Mouse (Mus musculus) kidney, embryonic 16.5 days (tissue): ENCODE data around the gene Prkg2. TPM values are rescaled to one million over a fixed set of nuclear protein-coding genes. Genes with fewer than 3 reads are reported as not detected.

ENCODE experiments used
- ATAC-seq: fragments of 200-750 bp; cut with Nextera tagmentation; 2 replicates; pipeline ENCODE4 v1.8.0; 2017; ENCODE audit warnings: moderate TSS enrichment; ENCODE audit not compliant: low FRiP score, low TSS enrichment
- H3K27ac ChIP-seq: fragments of 300-500 bp; sonication (generic); 2 replicates; pipeline ENCODE4 v1.5.1; 2014; ENCODE audit warnings: low read length
- H3K27me3 ChIP-seq: fragments of 300-500 bp; sonication (generic); 2 replicates; pipeline ENCODE4 v1.6.1; 2014; ENCODE audit warnings: low read length, control low read depth, mixed read lengths; ENCODE audit not compliant: insufficient read depth
- H3K36me3 ChIP-seq: fragments of 300-500 bp; sonication (generic); 2 replicates; pipeline ENCODE4 v1.6.1; 2014; ENCODE audit warnings: low read length, control low read depth, mixed read lengths; ENCODE audit not compliant: insufficient read depth
- H3K4me1 ChIP-seq: fragments of 300-500 bp; sonication (generic); 2 replicates; pipeline ENCODE4 v1.6.1; 2014; ENCODE audit warnings: low read length, control low read depth, mixed read lengths; ENCODE audit not compliant: insufficient read depth
- H3K4me2 ChIP-seq: fragments of 300-500 bp; sonication (generic); replicated peaks from 2 replicates; pipeline ENCODE4 v1.6.1; 2014; ENCODE audit warnings: low read depth, low read length
- H3K4me3 ChIP-seq: fragments of 300-500 bp; sonication (generic); 2 replicates; pipeline ENCODE4 v1.5.1; 2014; ENCODE audit warnings: mild to moderate bottlenecking, low read length
- H3K9ac ChIP-seq: fragments of 300-500 bp; sonication (generic); replicated peaks from 2 replicates; pipeline ENCODE4 v1.6.1; 2014; ENCODE audit warnings: low read length
- H3K9me3 ChIP-seq: fragments of 300-500 bp; sonication (generic); 2 replicates; pipeline ENCODE4 v1.6.1; 2016; ENCODE audit warnings: low read length, control low read depth
- WGBS: fragments of 180-500 bp; shearing (Covaris S2); extraction: QIAGEN DNeasy Blood & Tissue Kit; methylation state at CpG from one replicate; pipeline ENCODE4 v1.1.7; 2014; 5-methylcytosine and 5-hydroxymethylcytosine counted together
- polyA plus RNA-seq: library from polyadenylated mRNA; unstranded; fragments of >200 nt; fragmentation: Nextera tagmentation; extraction: Ambion mirVana; gene quantifications from 2 replicates; pipeline ENCODE4 v1.2.1, GENCODE M21; 2015

Prkg2 gene
- polyA plus RNA-seq, 1 experiment from 2014 or later = 2.4 TPM

DNA sequence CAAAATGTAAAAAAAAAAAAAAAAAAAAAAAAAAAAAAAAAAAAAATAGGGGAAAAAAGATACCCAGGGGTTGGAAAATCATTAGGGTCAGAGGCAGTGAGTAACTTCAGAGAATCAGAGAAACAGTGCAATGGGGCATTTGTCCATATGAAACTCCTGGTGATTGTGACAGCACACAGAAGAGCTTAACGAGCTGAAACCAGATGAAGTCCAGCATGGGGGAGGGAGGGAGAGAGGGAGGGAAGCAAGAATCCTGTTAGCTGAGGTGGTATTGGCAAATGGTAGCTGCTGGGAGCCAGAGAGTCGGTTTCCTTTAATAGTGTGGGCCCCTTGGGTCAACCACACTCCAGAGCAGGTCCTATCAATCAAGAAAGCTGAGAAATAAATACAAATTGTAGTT, 100.5 kb downstream of the Prkg2 start:
- no peak for ATAC-seq
- H3K4me3 ChIP-seq = no peak overlapping the region
- no peak overlapping the region for H3K9ac ChIP-seq
- no peak overlapping the region for H3K27ac ChIP-seq
- peaks cover 12% of the 10 kb centered on the region; the same call in 1 of the 2 replicates for H3K4me1 ChIP-seq
- no peaks in the 10 kb centered on the region for H3K9me3 ChIP-seq
- no peaks in the 10 kb centered on the region for H3K27me3 ChIP-seq
- H3K36me3 ChIP-seq = no peaks in the 10 kb centered on the region
- 22% methylated on average over 2 of the region's 2 CpGs for WGBS
- no peak overlapping the region for H3K4me2 ChIP-seq

DNA sequence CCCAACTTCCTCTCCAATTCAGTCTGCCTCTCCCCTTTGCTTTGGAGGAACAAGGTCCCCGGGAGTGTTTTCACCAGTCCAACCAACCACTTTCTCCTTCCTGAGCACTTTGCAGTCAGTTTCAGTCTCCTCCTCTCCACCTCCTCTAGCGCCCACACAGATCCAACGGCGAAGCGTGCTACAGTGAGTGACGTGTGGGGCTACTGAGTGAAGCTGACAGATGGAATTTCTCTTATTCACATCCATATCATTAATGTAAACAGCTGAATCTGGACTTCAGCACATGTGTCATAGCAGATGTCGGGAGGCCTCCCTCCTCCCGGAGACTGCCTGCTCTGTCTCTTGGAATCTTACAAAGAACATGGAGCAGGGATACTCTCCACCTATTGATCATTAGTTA, 101.2 kb downstream of the Prkg2 start:
- 43% methylated on average over 8 of the region's 8 CpGs for WGBS
- no peaks in the 10 kb centered on the region for H3K36me3 ChIP-seq
- H3K27ac ChIP-seq = no peak overlapping the region
- no peak overlapping the region for H3K9ac ChIP-seq
- no peaks in the 10 kb centered on the region for H3K9me3 ChIP-seq
- H3K27me3 ChIP-seq = no peaks in the 10 kb centered on the region
- peak; percentile 57; the same call in 1 of the 2 replicates for ATAC-seq
- no peak overlapping the region for H3K4me3 ChIP-seq
- peaks cover 11% of the 10 kb centered on the region; the same call in 1 of the 2 replicates for H3K4me1 ChIP-seq
- peak overlapping the region; percentile 23 for H3K4me2 ChIP-seq

DNA sequence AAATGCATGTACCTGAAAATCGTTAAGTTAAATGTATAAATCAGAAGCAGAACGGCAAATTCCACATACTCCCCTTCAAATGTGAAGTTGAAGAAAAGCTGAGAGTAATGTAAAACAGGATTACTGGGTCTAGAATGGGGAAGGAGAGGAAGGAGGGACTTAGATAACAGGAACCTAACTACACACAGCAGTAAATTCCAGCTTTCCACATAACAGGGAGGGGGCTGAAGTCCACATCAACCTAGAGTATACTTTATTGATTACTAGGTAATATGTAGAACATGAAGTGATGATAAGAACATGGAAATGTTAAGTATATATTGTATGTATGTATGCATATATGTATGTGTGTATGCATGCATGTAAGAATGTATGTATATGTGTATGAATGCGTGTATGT, 114.2 kb downstream of the Prkg2 start:
- H3K27me3 ChIP-seq = no peaks in the 10 kb centered on the region
- 85% methylated on average over 3 of the region's 3 CpGs for WGBS

DNA sequence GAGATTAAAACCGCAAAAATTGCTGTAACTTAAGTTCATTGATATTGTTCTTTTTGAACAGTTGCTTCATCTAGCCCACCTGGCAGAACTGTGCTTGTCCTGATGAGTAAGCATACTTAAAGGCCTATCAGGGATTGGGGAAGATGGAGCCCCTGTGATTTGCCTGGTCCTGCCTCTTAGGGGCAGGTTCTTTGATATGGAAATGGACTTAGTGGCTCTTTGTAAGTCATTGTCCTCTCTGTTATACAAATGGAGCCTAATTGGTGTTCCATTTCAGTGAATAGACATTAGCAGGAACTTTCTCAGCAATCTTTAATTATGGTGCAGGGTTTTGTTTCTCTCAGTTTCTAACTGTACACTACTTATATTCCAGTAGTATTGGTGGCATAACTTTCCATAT, 115.5 kb downstream of the Prkg2 start:
- WGBS = 69% methylated on average over 1 of the region's 1 CpGs

More for the DNA sequence above, 114.2 kb downstream of the Prkg2 start:
- H3K36me3 ChIP-seq = no peaks in the 10 kb centered on the region
- H3K27ac ChIP-seq = no peak overlapping the region
- H3K9me3 ChIP-seq = no peaks in the 10 kb centered on the region
- no peak overlapping the region for H3K9ac ChIP-seq
- H3K4me2 ChIP-seq = no peak overlapping the region
- no peak overlapping the region for H3K4me3 ChIP-seq
- no peaks in the 10 kb centered on the region for H3K4me1 ChIP-seq
- no peak for ATAC-seq

DNA sequence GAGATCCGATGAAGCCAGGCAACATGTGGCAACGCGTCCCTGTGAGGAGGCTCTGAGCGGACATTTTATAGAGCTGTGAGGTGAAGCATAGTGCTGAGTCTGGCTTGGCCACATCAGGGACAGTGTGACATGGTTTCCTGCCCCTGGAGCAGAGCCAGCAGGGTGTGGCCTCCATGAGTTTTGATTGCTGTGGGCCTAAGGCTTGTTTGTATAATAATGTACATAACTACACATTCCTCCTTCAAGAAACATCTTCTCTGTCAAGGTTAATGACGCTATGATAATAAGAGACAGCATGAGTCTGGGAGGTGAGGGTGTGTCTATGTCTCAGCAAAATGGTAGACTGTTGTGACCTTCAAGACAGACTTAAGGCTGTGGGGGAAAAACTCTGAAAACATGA, 118.4 kb downstream of the Prkg2 start:
- no peak overlapping the region for H3K9ac ChIP-seq
- no peak for ATAC-seq
- no peak overlapping the region for H3K4me3 ChIP-seq
- H3K4me1 ChIP-seq = no peaks in the 10 kb centered on the region
- H3K9me3 ChIP-seq = no peaks in the 10 kb centered on the region
- H3K27me3 ChIP-seq = no peaks in the 10 kb centered on the region
- no peaks in the 10 kb centered on the region for H3K36me3 ChIP-seq
- no peak overlapping the region for H3K27ac ChIP-seq
- no peak overlapping the region for H3K4me2 ChIP-seq
- 92% methylated on average over 5 of the region's 5 CpGs for WGBS

More for the DNA sequence above, 115.5 kb downstream of the Prkg2 start:
- no peaks in the 10 kb centered on the region for H3K36me3 ChIP-seq
- H3K27me3 ChIP-seq = no peaks in the 10 kb centered on the region
- H3K9ac ChIP-seq = no peak overlapping the region
- no peak overlapping the region for H3K4me2 ChIP-seq
- no peaks in the 10 kb centered on the region for H3K4me1 ChIP-seq
- no peak overlapping the region for H3K4me3 ChIP-seq
- H3K27ac ChIP-seq = no peak overlapping the region
- no peak for ATAC-seq
- no peaks in the 10 kb centered on the region for H3K9me3 ChIP-seq

DNA sequence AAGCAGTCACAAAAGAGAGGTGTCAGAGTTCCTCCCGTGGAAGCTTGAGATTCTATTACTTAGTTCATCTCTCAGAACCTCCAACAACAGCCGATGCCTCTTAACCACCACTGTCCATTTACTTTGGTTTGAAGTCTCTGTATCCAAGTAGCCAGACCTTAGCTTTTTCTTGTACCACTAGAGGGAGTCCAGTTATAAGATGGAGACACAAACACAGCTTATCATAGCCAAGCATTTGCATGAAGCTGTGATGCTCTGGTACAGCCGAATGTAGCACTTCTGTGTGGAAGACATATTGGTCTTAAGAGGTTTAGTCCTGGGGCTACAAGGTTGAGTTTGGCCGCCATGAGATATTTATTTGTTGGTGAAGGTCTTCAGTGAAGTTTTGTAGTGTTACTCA, 134.8 kb downstream of the Prkg2 start:
- 59% methylated on average over 4 of the region's 4 CpGs for WGBS
- no peaks in the 10 kb centered on the region for H3K36me3 ChIP-seq
- no peaks in the 10 kb centered on the region for H3K4me1 ChIP-seq
- no peaks in the 10 kb centered on the region for H3K27me3 ChIP-seq
- ATAC-seq = no peak
- H3K4me3 ChIP-seq = no peak overlapping the region
- H3K27ac ChIP-seq = no peak overlapping the region
- no peak overlapping the region for H3K9ac ChIP-seq
- H3K4me2 ChIP-seq = no peak overlapping the region
- peaks cover 4% of the 10 kb centered on the region for H3K9me3 ChIP-seq

DNA sequence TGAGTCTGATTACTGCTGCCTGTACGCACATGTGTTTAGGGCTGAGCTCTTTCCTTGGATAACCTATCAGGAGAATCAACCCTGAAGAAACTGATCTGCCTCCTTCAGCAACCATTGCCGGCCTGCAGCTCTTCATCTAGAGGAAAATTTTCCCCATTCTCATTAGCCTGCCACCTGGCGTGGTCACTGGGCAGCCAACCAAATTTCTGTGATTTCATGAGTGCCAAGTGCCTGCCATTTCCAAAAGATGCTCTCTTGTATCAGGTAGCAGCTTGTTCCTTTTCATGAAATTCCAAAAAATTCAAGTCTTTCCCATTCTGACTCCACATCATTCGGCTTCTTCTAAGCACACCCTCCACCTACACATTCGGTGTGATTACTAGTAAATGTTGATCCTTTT, 136.2 kb downstream of the Prkg2 start:
- Histone ChIP-seq H3K27me3 (no peaks in the 10 kb centered on the region), H3K4me3 (no peak overlapping the region), H3K4me2 (no peak overlapping the region), H3K4me1 (no peaks in the 10 kb centered on the region), H3K9me3 (peaks cover under 1% of the 10 kb centered on the region; the same call in 1 of the 2 replicates), H3K27ac (no peak overlapping the region), H3K9ac (no peak overlapping the region), H3K36me3 (no peaks in the 10 kb centered on the region)
- 82% methylated on average over 5 of the region's 5 CpGs for WGBS
- ATAC-seq = no peak

DNA sequence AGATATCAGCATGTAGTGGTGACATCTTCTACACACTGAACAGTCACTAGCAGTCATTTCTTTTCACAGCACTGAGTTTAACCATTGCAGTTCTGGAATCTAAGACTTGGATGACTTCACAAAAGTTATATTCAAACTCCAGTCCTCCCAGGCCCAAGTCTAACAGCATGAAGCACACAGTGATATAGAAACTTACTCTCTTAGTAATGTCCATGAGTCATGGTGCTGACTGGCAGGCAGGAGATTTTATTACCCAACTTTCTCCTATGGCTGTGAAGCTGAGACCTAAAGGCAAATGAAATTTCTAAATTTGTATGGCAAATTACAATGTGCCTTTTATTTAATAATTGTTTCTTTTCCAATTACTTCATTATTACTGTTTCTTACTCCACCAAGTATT, 139.2 kb downstream of the Prkg2 start:
- Histone ChIP-seq H3K9me3 (no peaks in the 10 kb centered on the region), H3K36me3 (no peaks in the 10 kb centered on the region), H3K4me2 (no peak overlapping the region), H3K4me1 (no peaks in the 10 kb centered on the region), H3K27ac (no peak overlapping the region), H3K27me3 (no peaks in the 10 kb centered on the region), H3K4me3 (no peak overlapping the region), H3K9ac (no peak overlapping the region)
- no peak for ATAC-seq

DNA sequence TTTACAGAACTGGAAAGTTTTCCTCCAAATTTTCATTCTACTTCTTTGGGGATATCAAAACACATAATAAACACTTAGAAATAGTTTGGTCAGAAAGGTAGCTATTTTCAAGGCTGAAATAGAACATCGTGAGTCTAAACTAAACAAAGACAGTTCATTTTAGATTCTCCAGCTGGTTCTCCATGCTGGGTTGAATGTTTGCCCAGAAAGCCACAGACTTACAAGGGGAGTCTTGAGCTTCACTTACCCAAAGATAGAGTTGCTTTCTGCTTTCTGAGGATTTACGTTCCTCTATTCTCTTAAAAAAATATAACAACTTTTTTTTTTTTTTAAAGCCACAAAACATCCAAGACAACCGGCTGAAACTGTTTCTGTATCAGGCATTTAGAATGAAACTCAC, 142.9 kb downstream of the Prkg2 start:
- H3K9ac ChIP-seq = no peak overlapping the region
- no peak overlapping the region for H3K4me3 ChIP-seq
- H3K36me3 ChIP-seq = no peaks in the 10 kb centered on the region
- no peaks in the 10 kb centered on the region for H3K9me3 ChIP-seq
- no peak overlapping the region for H3K4me2 ChIP-seq
- no peak for ATAC-seq
- no peaks in the 10 kb centered on the region for H3K27me3 ChIP-seq
- H3K4me1 ChIP-seq = no peaks in the 10 kb centered on the region
- no peak overlapping the region for H3K27ac ChIP-seq
- 55% methylated on average over 3 of the region's 3 CpGs for WGBS

DNA sequence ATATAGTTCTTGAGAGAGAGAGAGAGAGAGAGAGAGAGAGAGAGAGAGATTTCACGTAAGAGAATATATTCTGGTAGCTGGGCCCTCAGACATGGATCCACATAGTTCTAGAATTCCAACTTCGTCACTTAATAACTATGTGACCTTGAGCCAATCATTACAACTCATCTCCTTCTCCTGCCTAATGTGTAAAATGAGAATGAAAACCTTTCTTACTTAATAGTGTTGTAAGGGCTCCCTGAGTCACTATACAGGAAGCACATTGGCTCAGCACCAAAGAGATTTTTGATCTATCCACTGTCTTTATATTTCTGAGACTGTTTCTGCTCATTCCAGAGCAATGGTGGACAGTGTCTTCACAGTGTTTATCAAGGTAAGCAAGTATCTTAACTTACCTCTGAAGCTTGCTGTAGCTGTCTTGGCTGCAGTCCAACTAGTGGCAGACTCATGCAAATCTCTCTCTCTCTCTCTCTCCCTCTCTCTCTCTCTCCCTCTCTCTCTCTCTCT, 146.6 kb downstream of the Prkg2 start:
- Histone ChIP-seq H3K27ac (no peak overlapping the region), H3K27me3 (no peaks in the 10 kb centered on the region), H3K4me1 (no peaks in the 10 kb centered on the region), H3K36me3 (no peaks in the 10 kb centered on the region), H3K9ac (no peak overlapping the region), H3K9me3 (no peaks in the 10 kb centered on the region), H3K4me2 (no peak overlapping the region), H3K4me3 (no peak overlapping the region)
- 68% methylated on average over 2 of the region's 2 CpGs for WGBS
- ATAC-seq = no peak
